Mouse (Mus musculus): ENCODE data around the gene Fanca. TPM values are rescaled to one million over a fixed set of nuclear protein-coding genes. Genes with fewer than 3 reads are reported as not detected.
"Not testable (repeated sequence)": the region's sequence is repeated elsewhere in the genome, so short reads cannot be mapped to it uniquely, and the experiment has no call there.

Fanca gene
- polyA plus RNA-seq, 1 experiment from 2014 or later, result 40.4 TPM

DNA sequence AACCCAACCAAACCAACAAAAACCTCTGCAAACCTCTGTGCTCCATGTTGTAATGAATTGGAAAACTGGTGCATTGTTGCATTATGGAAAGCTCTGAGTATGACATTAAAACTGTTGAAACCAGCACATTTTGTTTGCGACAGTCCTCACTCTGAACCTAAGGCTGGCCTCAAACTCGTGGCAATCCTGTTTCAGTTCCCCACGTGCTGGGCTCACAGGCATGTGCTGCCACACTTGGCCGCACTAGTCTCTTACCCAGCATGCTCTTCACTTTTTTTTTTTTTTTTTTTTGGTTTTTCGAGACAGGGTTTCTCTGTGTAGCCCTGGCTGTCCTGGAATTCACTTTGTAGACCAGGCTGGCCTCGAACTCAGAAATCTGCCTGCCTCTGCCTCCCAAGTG lies 35.4 kb downstream of the Fanca start:
- not testable (repeated sequence) for H3K27ac ChIP-seq (replicated peaks); H3K4me1 ChIP-seq; DNase-seq (ENCODE audit: low spot score); H3K9me3 ChIP-seq (replicated peaks); H3K4me3 ChIP-seq; H3K27me3 ChIP-seq (ENCODE audit: low read depth, poor library complexity, severe bottlenecking)
- 91% methylated on average over 5 of the region's 6 CpGs for whole genome bisulfite sequencing
- H3K36me3 ChIP-seq, result peaks cover 87% of the 10 kb centered on the region

DNA sequence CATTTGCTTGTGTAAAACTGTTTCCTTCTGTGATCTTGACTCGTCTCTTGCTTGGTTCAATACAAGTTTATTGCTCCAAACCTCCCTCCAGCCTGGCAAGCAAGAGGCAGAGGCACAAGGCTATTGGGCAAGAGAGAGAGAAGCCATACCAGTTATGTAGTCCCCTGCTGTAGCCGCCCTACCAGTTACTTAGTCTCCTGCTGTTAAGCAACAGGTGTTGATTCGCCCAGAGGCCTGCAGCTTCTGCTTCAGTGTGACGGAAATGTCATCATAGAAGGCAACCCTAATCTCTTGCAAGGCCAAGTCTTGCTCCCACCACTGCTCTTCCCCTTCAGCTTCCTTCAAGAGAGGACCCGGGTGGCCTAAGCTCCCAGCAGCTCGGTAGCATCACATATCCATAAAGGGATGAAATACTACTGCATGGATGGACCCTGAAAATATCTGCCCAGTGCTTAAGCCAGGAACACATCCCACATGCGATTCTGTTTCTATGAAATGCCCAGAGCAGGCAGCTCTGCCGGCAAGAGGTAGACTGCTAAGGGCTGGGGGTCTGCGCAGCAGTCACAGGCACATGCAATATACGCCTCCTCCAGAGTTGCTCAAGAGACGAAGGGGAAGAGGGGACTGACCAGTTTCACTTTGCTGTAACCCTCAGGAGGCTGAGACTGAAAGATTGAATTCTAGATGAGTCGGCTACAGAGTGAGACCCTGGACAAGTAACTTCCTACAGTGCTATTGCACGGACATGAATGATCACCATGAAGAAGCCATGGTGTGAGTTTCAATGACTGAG lies 37.9 kb downstream of the Fanca start:
- WGBS, result 88% methylated on average over 13 of the region's 13 CpGs

DNA sequence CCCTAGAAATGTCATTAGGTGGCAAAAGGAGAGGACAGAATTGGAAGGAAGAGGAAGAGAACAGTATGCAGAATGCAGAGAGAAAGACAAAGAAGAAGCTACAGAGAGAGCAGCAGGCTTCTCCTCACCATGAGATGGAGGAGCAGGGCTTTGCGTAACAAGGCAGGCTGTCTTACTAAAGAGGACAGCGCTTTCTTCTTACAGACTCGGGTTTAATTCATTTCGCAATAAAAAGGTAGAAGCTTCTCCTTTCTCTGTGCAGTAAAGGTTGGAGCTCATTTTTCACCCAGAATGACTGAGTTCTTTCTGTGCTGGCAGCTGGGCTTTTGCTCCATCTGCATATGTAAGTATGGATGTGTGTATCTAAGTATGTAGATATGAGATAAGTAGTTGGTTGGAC lies 38.5 kb downstream of the Fanca start:
- Histone ChIP-seq H3K4me3 (no peak overlapping the region), H3K36me3 (peaks cover 87% of the 10 kb centered on the region), H3K9me3 (replicated peaks) (no peaks in the 10 kb centered on the region), H3K4me1 (no peaks in the 10 kb centered on the region), H3K27ac (replicated peaks) (no peak overlapping the region), H3K27me3 (ENCODE audit: low read depth, poor library complexity, severe bottlenecking) (no peaks in the 10 kb centered on the region)
- WGBS, result 94% methylated on average over 4 of the region's 4 CpGs
- no peak for DNase-seq (ENCODE audit: low spot score)

More for the DNA sequence above, 37.9 kb downstream of the Fanca start:
- Histone ChIP-seq H3K27me3 (ENCODE audit: low read depth, poor library complexity, severe bottlenecking) (no peaks in the 10 kb centered on the region), H3K9me3 (replicated peaks) (no peaks in the 10 kb centered on the region), H3K4me1 (no peaks in the 10 kb centered on the region), H3K27ac (replicated peaks) (no peak overlapping the region), H3K36me3 (peaks cover 83% of the 10 kb centered on the region), H3K4me3 (no peak overlapping the region)
- DNase-seq (ENCODE audit: low spot score), result no peak

DNA sequence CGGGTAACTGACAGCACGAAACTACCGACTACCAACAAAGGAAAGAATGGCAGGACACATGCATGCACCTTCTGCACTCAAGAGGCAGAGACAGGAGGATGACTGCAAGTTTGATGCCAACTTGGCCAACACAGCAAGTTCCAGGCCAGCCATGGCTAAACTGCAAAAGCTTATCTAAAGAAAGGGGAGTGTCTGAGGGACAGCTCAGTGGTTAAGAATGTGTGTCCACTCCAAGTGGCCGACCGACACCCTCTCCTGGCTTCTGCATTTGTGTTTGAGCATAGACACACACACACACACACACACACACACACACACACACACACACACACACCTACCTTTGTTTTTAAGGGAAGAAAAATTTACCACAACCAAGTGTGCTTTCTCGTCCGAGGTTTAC lies 39.9 kb downstream of the Fanca start:
- H3K4me3 ChIP-seq, result no peak overlapping the region
- H3K4me1 ChIP-seq, result no peaks in the 10 kb centered on the region
- H3K27ac ChIP-seq (replicated peaks), result no peak overlapping the region
- H3K36me3 ChIP-seq, result peaks cover 89% of the 10 kb centered on the region
- no peaks in the 10 kb centered on the region for H3K27me3 ChIP-seq (ENCODE audit: low read depth, poor library complexity, severe bottlenecking)
- 88% methylated on average over 7 of the region's 7 CpGs for WGBS
- no peaks in the 10 kb centered on the region for H3K9me3 ChIP-seq (replicated peaks)
- no peak for DNase-seq (ENCODE audit: low spot score)

DNA sequence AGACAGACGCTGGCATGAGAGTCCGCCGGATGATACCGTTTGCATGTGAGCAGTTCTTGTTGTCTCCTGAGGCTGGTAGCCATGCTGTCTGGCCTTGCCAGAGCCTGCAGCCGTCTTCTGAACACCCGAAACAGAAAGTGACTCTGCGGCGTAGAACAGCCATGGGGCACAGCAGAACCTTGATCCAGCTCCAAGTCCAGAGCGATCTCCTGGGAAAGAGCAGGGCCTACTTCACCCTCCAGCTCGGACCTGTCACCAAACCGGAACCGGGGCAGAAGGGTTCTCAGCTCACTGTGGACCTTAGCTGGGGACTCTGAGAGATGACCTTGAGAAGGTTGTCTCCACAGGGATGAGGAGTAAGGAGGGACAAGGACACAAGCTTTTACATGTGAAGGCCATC lies 43.3 kb downstream of the Fanca start:
- Histone ChIP-seq H3K4me3 (no peak overlapping the region), H3K4me1 (0 out of 2 replicates have a peak, but pooled peaks cover 3% of the 10 kb centered on the region), H3K27me3 (ENCODE audit: low read depth, poor library complexity, severe bottlenecking) (no peaks in the 10 kb centered on the region), H3K36me3 (peaks cover 93% of the 10 kb centered on the region), H3K9me3 (replicated peaks) (no peaks in the 10 kb centered on the region), H3K27ac (replicated peaks) (no peak overlapping the region)
- DNase-seq (ENCODE audit: low spot score), result no peak
- WGBS, result 95% methylated on average over 12 of the region's 12 CpGs

DNA sequence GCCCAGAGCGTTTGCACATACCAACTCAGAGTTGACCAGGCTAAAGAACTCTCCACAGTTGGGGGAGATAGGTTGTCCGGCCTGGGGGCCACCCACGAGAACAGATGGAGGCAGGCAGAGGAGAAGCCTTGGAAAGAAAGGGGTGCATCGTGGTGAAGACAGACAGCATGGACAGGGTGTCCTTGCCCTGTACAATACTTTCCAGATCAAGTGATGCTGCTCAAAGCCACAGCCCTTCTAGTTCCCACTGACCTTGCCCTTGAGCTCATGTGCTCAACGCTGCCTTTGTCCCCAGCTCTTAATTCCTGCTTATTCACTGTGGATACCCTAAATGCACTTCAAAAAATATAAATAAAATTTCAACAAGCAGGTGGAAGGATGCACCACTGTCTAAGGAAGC lies 43.9 kb downstream of the Fanca start:
- DNase-seq (ENCODE audit: low spot score), result no peak
- Histone ChIP-seq H3K36me3 (peaks cover 93% of the 10 kb centered on the region), H3K27me3 (ENCODE audit: low read depth, poor library complexity, severe bottlenecking) (no peaks in the 10 kb centered on the region), H3K4me3 (no peak overlapping the region), H3K4me1 (0 out of 2 replicates have a peak, but pooled peaks cover 3% of the 10 kb centered on the region), H3K9me3 (replicated peaks) (no peaks in the 10 kb centered on the region), H3K27ac (replicated peaks) (no peak overlapping the region)
- 88% methylated on average over 5 of the region's 5 CpGs for WGBS

DNA sequence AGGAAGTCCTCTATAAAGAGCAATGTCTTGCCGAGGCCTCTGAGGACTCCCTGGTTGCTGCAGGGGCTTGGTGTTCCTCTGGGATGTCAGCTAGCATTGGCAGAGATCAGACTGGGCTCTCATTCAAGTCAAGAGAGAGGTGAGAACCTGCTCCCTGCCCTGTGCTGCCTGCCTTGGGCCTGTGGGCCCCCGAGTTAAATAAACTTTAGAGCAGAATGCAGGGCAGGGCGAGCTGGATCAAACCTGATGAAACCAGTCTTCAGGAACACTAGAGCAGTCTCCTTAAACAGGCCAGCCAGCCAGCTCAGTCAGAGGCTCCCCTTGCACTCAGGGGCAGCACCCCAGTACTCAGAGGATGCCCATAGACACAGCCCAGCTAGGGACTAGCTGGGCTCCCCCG lies 46.5 kb downstream of the Fanca start:
- H3K27me3 ChIP-seq (ENCODE audit: low read depth, poor library complexity, severe bottlenecking), result no peaks in the 10 kb centered on the region
- 84% methylated on average over 4 of the region's 4 CpGs for WGBS
- H3K9me3 ChIP-seq (replicated peaks), result no peaks in the 10 kb centered on the region
- peaks cover 9% of the 10 kb centered on the region; the same call in 1 of the 2 replicates for H3K4me1 ChIP-seq
- no peak overlapping the region for H3K4me3 ChIP-seq
- no peak overlapping the region; the same call in 1 of the 2 replicates for H3K27ac ChIP-seq (replicated peaks)
- DNase-seq (ENCODE audit: low spot score), result no peak
- peaks cover 99% of the 10 kb centered on the region for H3K36me3 ChIP-seq

DNA sequence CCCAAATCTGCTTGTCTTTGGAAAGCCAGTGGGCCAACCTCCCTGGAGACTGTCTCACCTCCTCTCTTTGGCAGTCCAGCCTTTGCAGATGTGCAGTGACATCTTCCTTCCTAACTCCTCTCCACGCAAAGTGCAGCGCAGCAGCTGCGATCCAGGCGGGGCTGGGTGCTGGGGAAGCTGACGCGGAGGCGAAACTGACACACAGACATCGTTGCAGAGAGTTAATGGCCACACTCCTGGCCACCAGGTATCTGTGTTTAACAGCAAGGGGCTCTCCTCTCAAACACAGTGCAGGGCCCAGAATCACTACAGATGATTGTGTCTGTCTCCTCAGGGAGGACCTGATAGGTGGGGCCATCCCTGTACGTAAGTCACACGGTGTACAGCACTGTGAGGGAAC lies 47.2 kb downstream of the Fanca start:
- H3K4me1 ChIP-seq, result peaks cover 9% of the 10 kb centered on the region; the same call in 1 of the 2 replicates
- WGBS, result 91% methylated on average over 10 of the region's 10 CpGs
- no peaks in the 10 kb centered on the region for H3K9me3 ChIP-seq (replicated peaks)
- H3K36me3 ChIP-seq, result peaks cover 99% of the 10 kb centered on the region
- no peaks in the 10 kb centered on the region for H3K27me3 ChIP-seq (ENCODE audit: low read depth, poor library complexity, severe bottlenecking)
- no peak for DNase-seq (ENCODE audit: low spot score)
- H3K27ac ChIP-seq (replicated peaks), result no peak overlapping the region
- no peak overlapping the region for H3K4me3 ChIP-seq

DNA sequence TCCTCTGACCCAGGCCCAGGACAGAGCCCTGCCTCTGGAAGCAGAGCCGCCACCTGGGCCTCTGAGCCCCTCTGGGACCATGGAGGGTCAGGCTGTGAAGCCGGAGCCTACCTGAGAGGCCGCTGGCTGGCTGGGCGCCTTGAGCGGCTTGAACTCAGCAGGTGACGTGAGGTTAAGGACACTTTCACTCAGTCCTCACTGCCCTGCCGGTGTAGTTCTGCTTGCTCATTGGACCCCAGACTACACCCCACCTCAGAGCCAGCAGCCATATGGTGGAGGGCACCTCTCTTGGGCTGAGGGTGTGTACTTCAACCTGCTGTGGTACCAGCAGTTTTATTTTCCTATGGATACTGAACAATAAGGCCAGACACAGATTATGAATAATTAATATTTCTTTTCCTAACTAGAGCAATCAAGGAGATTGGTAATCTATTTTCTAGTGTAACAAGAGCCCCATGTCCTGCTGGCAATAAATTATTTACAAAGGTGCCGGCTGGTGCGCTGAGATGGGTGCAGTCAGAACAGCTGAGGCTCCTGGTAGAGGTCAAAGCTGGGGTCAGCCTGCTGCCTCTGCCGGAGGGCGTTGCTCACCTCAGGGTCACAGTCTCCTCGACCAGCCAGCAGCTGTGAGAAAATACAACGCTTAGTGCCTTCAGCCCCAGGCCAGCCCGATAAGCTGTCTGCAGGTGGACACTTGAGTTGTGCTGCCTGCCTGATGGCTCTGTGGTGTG lies 50.3 kb downstream of the Fanca start:
- 0 out of 2 replicates have a peak overlapping the region, but pooled peaks have one; percentile 20 for H3K27ac ChIP-seq (replicated peaks)
- WGBS, result 88% methylated on average over 14 of the region's 14 CpGs
- peak; percentile 27 for DNase-seq (ENCODE audit: low spot score)
- H3K4me3 ChIP-seq, result no peak overlapping the region
- no peaks in the 10 kb centered on the region for H3K9me3 ChIP-seq (replicated peaks)
- peaks cover 9% of the 10 kb centered on the region; the same call in 1 of the 2 replicates for H3K4me1 ChIP-seq
- H3K36me3 ChIP-seq, result peaks cover 99% of the 10 kb centered on the region
- H3K27me3 ChIP-seq (ENCODE audit: low read depth, poor library complexity, severe bottlenecking), result no peaks in the 10 kb centered on the region

DNA sequence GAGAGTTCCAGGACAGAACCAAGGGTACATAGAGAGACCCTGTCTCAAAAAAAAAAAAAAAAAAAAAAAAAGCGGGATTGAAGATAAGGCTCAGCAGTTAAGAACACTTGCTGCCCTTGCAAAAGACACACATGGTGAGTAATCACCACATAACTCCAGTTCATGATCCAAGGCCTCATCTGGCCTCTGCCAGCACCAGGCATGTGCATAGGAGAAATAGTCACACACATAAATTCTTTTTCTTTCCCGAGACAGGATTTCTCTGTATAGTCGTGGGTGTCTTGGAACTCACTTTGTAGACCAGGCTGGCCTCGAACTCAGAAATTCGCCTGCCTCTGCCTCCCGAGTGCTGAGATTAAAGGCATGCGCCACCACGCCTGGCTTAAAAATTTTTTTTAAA lies 60.8 kb downstream of the Fanca start:
- H3K36me3 ChIP-seq, result peaks cover 65% of the 10 kb centered on the region
- DNase-seq (ENCODE audit: low spot score), result not testable (repeated sequence)
- WGBS, result 92% methylated on average over 8 of the region's 8 CpGs

DNA sequence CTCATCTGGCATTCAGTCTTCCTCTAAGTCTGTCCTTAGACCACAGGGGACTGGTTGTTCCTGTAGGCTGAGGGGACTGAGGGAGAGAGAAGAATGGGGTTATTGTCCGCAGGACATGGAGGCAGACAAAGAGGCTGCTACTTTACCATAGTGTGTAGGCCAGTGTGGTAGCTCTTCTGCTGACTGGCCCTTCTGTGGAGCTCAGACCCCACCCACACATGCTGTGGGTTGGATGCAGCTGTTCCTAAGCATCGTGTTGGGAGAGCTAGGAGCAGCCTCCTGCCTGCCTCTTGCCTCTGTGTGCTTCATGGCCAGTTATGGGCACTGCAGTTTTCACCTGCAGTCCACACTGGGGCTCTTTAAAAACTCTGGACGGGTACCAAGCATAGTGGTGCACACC lies 61.3 kb downstream of the Fanca start:
- H3K27ac ChIP-seq (replicated peaks), result no peak overlapping the region
- 83% methylated on average over 3 of the region's 3 CpGs for WGBS
- H3K36me3 ChIP-seq, result peaks cover 64% of the 10 kb centered on the region

More for the DNA sequence above, 60.8 kb downstream of the Fanca start:
- not testable (repeated sequence) for H3K27me3 ChIP-seq (ENCODE audit: low read depth, poor library complexity, severe bottlenecking); H3K27ac ChIP-seq (replicated peaks); H3K9me3 ChIP-seq (replicated peaks); H3K4me3 ChIP-seq
- H3K4me1 ChIP-seq, result peaks cover 32% of the 10 kb centered on the region

DNA sequence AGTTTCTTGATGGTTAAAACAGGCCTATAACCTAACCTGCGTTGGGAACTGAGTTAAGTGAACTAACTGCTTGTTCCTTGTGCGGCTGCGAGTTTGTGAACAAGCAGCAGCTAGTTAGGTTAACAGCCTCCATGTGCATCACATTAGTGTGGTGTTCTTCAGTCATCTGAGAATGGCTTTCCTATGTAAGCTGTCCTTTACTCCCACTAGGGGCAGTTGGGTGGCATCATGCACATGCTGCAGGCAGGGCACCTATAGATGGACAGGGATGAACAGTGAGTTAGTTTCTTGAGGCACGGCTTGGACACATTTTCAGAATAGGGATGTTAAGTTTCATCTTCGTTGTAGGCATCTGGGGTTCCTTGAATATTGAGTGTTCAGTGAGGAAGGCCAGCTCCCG lies 63.2 kb downstream of the Fanca start:
- WGBS, result 77% methylated on average over 6 of the region's 6 CpGs
- H3K27me3 ChIP-seq (ENCODE audit: low read depth, poor library complexity, severe bottlenecking), result no peaks in the 10 kb centered on the region
- no peaks in the 10 kb centered on the region for H3K9me3 ChIP-seq (replicated peaks)
- H3K4me1 ChIP-seq, result peaks cover 37% of the 10 kb centered on the region
- H3K27ac ChIP-seq (replicated peaks), result no peak overlapping the region
- peak overlapping the region; percentile 93 for H3K4me3 ChIP-seq
- H3K36me3 ChIP-seq, result peaks cover 69% of the 10 kb centered on the region
- DNase-seq (ENCODE audit: low spot score), result no peak

More for the DNA sequence above, 61.3 kb downstream of the Fanca start:
- Histone ChIP-seq H3K4me1 (peaks cover 37% of the 10 kb centered on the region), H3K27me3 (ENCODE audit: low read depth, poor library complexity, severe bottlenecking) (no peaks in the 10 kb centered on the region), H3K4me3 (no peak overlapping the region), H3K9me3 (replicated peaks) (no peaks in the 10 kb centered on the region)
- DNase-seq (ENCODE audit: low spot score), result no peak
